Mouse (Mus musculus) C2C12 (cell line): ENCODE measurements around the gene Mia. TPM values are rescaled to one million over a fixed set of nuclear protein-coding genes. Genes with fewer than 3 reads are reported as not detected.

Source experiments
- H3K27me3 ChIP-seq: one replicate; pipeline ENCODE4 v1.6.1; 2011; ENCODE audit not compliant: control insufficient read depth, insufficient read depth, insufficient read length
- H3K36me3 ChIP-seq: one replicate; pipeline ENCODE4 v1.6.1; 2011; ENCODE audit not compliant: control insufficient read depth, insufficient read depth
- H3K4me3 ChIP-seq: one replicate; pipeline ENCODE4 v1.5.1; 2011; ENCODE audit warnings: mild to moderate bottlenecking, control low read depth; ENCODE audit not compliant: poor library complexity, insufficient read depth, severe bottlenecking
- H3K79me2 ChIP-seq: one replicate; pipeline ENCODE4 v1.6.1; 2011; ENCODE audit not compliant: control insufficient read depth, insufficient read depth
- H3K79me3 ChIP-seq: one replicate; pipeline ENCODE4 v1.6.1; 2011; ENCODE audit warnings: low read depth, control low read depth
- H3ac ChIP-seq: one replicate; pipeline ENCODE3; 2011; ENCODE audit warnings: low read depth; ENCODE audit not compliant: control insufficient read depth, insufficient read length
- CEBPB ChIP-seq: IDR thresholded peaks from one replicate; pipeline ENCODE4 v1.6.1; 2011; ENCODE audit warnings: low read depth, mild to moderate bottlenecking, control low read depth, moderate library complexity
- CTCF ChIP-seq: IDR thresholded peaks from one replicate; pipeline ENCODE4 v1.5.1; 2011; ENCODE audit not compliant: control insufficient read depth, insufficient read depth, insufficient read length
- FOSL1 ChIP-seq: IDR thresholded peaks from one replicate; pipeline ENCODE4 v1.8.0; 2011; ENCODE audit warnings: mild to moderate bottlenecking, low read length; ENCODE audit not compliant: poor library complexity, insufficient read depth, severe bottlenecking
- MAX ChIP-seq: IDR thresholded peaks from one replicate; pipeline ENCODE4 v1.6.1; 2011; ENCODE audit warnings: mild to moderate bottlenecking, control low read depth
- MYOD1 ChIP-seq: IDR thresholded peaks from one replicate; pipeline ENCODE4 v1.6.1; 2011; ENCODE audit warnings: low read depth; ENCODE audit not compliant: control insufficient read depth, insufficient read length
- MYOG ChIP-seq: IDR thresholded peaks from one replicate; pipeline ENCODE4 v1.6.1; 2011; ENCODE audit not compliant: control insufficient read depth, insufficient read length; ENCODE audit errors: extremely low read depth
- USF1 ChIP-seq: IDR thresholded peaks from one replicate; pipeline ENCODE4 v1.6.1; 2011; ENCODE audit warnings: low read depth, mild to moderate bottlenecking, control low read depth, moderate library complexity
- polyA plus RNA-seq: library from polyadenylated mRNA; unstranded; fragments of >200 nt; fragmentation: generic; extraction: Trizol; gene quantifications from one replicate; pipeline ENCODE4 v1.2.1, GENCODE M21; 2012; ENCODE audit warnings: missing spikeins

Mia gene
- polyA plus RNA-seq, 1 experiment, result 0.26 TPM

GRCm38 (mm10) chr7:27222538-27222937, 41.6 kb upstream of the Mia start:
- no peaks in the 10 kb centered on the region for H3K36me3 ChIP-seq
- no peak for TF ChIP-seq CEBPB
- no peaks in the 10 kb centered on the region for H3K27me3 ChIP-seq
- no peak overlapping the region for H3ac ChIP-seq
- peaks cover 3% of the 10 kb centered on the region for H3K79me3 ChIP-seq
- peaks cover 20% of the 10 kb centered on the region for H3K79me2 ChIP-seq
- no peak overlapping the region for H3K4me3 ChIP-seq

GRCm38 (mm10) chr7:27221939-27222338, 41.0 kb upstream of the Mia start:
- no peak overlapping the region for H3K4me3 ChIP-seq
- no peaks in the 10 kb centered on the region for H3K36me3 ChIP-seq
- H3ac ChIP-seq, result no peak overlapping the region
- H3K27me3 ChIP-seq, result no peaks in the 10 kb centered on the region
- TF ChIP-seq MYOG (no peak), USF1 (no peak), CEBPB (no peak), FOSL1 (no peak), MYOD1 (no peak), MAX (no peak), CTCF (no peak)
- no peaks in the 10 kb centered on the region for H3K79me3 ChIP-seq
- H3K79me2 ChIP-seq, result peaks cover 14% of the 10 kb centered on the region

- no peaks in the 10 kb centered on the region for H3K79me3 ChIP-seq
- no peak overlapping the region for H3ac ChIP-seq
- H3K79me2 ChIP-seq, result no peaks in the 10 kb centered on the region
- H3K36me3 ChIP-seq, result no peaks in the 10 kb centered on the region
- no peak overlapping the region for H3K4me3 ChIP-seq
- no peaks in the 10 kb centered on the region for H3K27me3 ChIP-seq
- no peak for TF ChIP-seq MYOD1
- TF ChIP-seq CEBPB, result no peak
- TF ChIP-seq MYOG, result no peak
- TF ChIP-seq MAX, result no peak
- no peak for TF ChIP-seq USF1
- no peak for TF ChIP-seq FOSL1
- no peak for TF ChIP-seq CTCF
Measured at GRCm38 (mm10) chr7:27219937-27220336, 39.0 kb upstream of the Mia start.

- Histone ChIP-seq H3K27me3 (no peaks in the 10 kb centered on the region), H3K79me2 (no peaks in the 10 kb centered on the region), H3K4me3 (no peak overlapping the region), H3K79me3 (no peaks in the 10 kb centered on the region), H3ac (no peak overlapping the region), H3K36me3 (no peaks in the 10 kb centered on the region)
- no peak for TF ChIP-seq MYOG
- TF ChIP-seq CTCF, result no peak
- TF ChIP-seq USF1, result no peak
- no peak for TF ChIP-seq MYOD1
- no peak for TF ChIP-seq MAX
- TF ChIP-seq CEBPB, result no peak
- no peak for TF ChIP-seq FOSL1
Measured at GRCm38 (mm10) chr7:27218586-27218985, 37.6 kb upstream of the Mia start.

GRCm38 (mm10) chr7:27212626-27213025, 31.7 kb upstream of the Mia start:
- Histone ChIP-seq H3K36me3 (peaks cover 17% of the 10 kb centered on the region), H3K79me2 (no peaks in the 10 kb centered on the region), H3K79me3 (no peaks in the 10 kb centered on the region), H3K27me3 (no peaks in the 10 kb centered on the region), H3ac (no peak overlapping the region), H3K4me3 (no peak overlapping the region)
- TF ChIP-seq MYOD1 (no peak), USF1 (no peak), CTCF (no peak)

GRCm38 (mm10) chr7:27203730-27204449, 22.9 kb upstream of the Mia start:
- Histone ChIP-seq H3K79me2 (no peaks in the 10 kb centered on the region), H3ac (no peak overlapping the region), H3K36me3 (peaks cover 6% of the 10 kb centered on the region), H3K4me3 (no peak overlapping the region), H3K27me3 (no peaks in the 10 kb centered on the region), H3K79me3 (no peaks in the 10 kb centered on the region)
- TF ChIP-seq CTCF (no peak), FOSL1 (no peak), MAX (no peak), USF1 (no peak), MYOD1 (no peak), CEBPB (no peak), MYOG (no peak)
